Mouse (Mus musculus) megakaryocyte, embryonic 14.5 days (primary cell): ENCODE measurements around the gene 1110059E24Rik.

Experiments
- FLI1 ChIP-seq: IDR thresholded peaks from 2 replicates; pipeline ENCODE4 v1.6.1; 2012; ENCODE audit warnings: low read length, inconsistent platforms, mixed read lengths
- GATA1 ChIP-seq: IDR thresholded peaks from 3 replicates; pipeline ENCODE4 v1.6.1; 2012; ENCODE audit warnings: mixed read lengths, low read length, inconsistent platforms, borderline replicate concordance

DNA sequence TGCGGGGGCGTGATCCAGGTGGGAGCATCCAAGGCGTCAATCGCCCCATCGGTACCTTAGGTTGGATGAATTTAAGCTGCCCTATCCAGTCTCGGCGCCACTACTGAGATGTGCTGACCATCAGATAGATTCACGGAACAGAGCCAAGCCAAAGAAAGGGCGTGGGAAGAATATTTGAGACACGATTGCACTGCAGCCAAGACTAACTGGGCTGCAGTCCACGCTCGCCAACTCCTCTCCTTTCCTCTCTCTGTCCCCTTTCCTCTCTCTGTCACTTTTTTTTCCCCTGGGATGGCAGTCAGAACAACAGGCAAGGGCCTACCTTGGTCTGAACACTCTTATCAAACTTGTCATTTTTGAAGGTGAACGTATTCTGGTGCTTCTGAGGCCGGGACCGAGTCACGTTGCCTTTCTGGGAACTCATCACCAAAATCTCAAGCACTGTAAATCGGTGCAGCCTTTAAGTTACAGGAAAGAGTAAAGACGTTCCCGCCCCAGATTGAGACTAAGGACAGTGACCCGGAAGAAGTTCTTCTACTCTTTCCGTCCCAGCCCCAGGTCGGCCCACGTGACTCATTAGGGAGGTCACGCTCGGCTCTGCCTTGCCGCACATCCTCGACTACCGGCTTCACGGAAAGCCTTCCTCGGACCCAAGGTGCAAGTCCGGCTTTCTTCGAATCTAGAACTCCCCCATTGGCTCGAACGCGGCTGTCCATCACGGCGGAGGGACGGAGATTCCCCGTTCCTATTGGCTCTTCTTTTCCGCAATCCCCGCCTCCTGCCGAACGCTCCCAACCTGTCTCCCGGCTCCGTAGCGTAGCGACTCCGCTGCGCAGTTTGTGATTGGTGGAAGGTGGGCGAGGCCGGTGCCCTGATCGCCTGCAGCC is at the start of gene 1110059E24Rik:
- TF ChIP-seq GATA1 (no peak), FLI1 (no peak)
